Mouse (Mus musculus) stomach, postnatal 0 days (tissue): ENCODE measurements around the gene Dmc1. TPM values are rescaled to one million over a fixed set of nuclear protein-coding genes. Genes with fewer than 3 reads are reported as not detected.
A peak's percentile ranks its signal among the peaks of the same experiment; 100 is the strongest.

ENCODE experiments used
- ATAC-seq: fragments of 200-750 bp; cut with Nextera tagmentation; 2 replicates; pipeline ENCODE4 v1.8.0; 2017; ENCODE audit not compliant: low FRiP score, low TSS enrichment
- DNase-seq: peaks from one replicate; pipeline ENCODE4 v3.0.0-alpha.2; 2016; ENCODE audit warnings: low spot score
- H3K27ac ChIP-seq: fragments of 300-500 bp; sonication (generic); replicated peaks from 2 replicates; pipeline ENCODE4 v1.5.1; 2014; ENCODE audit warnings: mild to moderate bottlenecking, control low read depth
- H3K27me3 ChIP-seq: fragments of 300-500 bp; sonication (generic); 2 replicates; pipeline ENCODE4 v1.6.1; 2014; ENCODE audit warnings: low read length; ENCODE audit not compliant: control insufficient read depth, insufficient read depth
- H3K36me3 ChIP-seq: fragments of 300-500 bp; sonication (generic); 2 replicates; pipeline ENCODE4 v1.6.1; 2014; ENCODE audit warnings: low read length, mixed read lengths; ENCODE audit not compliant: control insufficient read depth, insufficient read depth
- H3K4me1 ChIP-seq: fragments of 300-500 bp; sonication (generic); replicated peaks from 2 replicates; pipeline ENCODE4 v1.6.1; 2014; ENCODE audit warnings: antibody characterized with exemption; ENCODE audit not compliant: control insufficient read depth, insufficient read depth
- H3K4me2 ChIP-seq: fragments of 300-500 bp; sonication (generic); replicated peaks from 2 replicates; pipeline ENCODE4 v1.6.1; 2014; ENCODE audit warnings: low read depth, mild to moderate bottlenecking, control low read depth, moderate library complexity
- H3K4me3 ChIP-seq: fragments of 300-500 bp; sonication (generic); 2 replicates; pipeline ENCODE4 v1.5.1; 2014; ENCODE audit warnings: low read depth, low read length, control low read depth
- H3K9ac ChIP-seq: fragments of 300-500 bp; sonication (generic); 2 replicates; pipeline ENCODE4 v1.6.1; 2014; ENCODE audit warnings: mild to moderate bottlenecking, low read length, control low read depth, mixed read lengths
- H3K9me3 ChIP-seq: fragments of 300-500 bp; sonication (generic); 2 replicates; pipeline ENCODE4 v1.6.1; 2016; ENCODE audit warnings: low read length; ENCODE audit not compliant: control insufficient read depth
- CTCF ChIP-seq: IDR thresholded peaks from 2 replicates; pipeline ENCODE4 v1.5.1; 2016; ENCODE audit warnings: antibody characterized with exemption, low read depth, mild to moderate bottlenecking, moderate library complexity
- EP300 ChIP-seq: optimal IDR thresholded peaks from 2 replicates; pipeline ENCODE3; 2016; ENCODE audit warnings: antibody characterized with exemption
- WGBS: fragments of 180-500 bp; shearing (Covaris S2); extraction: QIAGEN DNeasy Blood & Tissue Kit; methylation state at CpG from one replicate; pipeline ENCODE4 v1.1.7; 2014; 5-methylcytosine and 5-hydroxymethylcytosine counted together
- microRNA-seq: library from miRNA; unstranded; fragments of <30 nt; microRNA quantifications from one replicate; pipeline ENCODE4, GENCODE M21; 2016
- polyA plus RNA-seq: library from polyadenylated mRNA; unstranded; fragments of >200 nt; fragmentation: Nextera tagmentation; extraction: Ambion mirVana; gene quantifications from 2 replicates; pipeline ENCODE4 v1.2.1, GENCODE M21; 2015

Gene Dmc1
- polyA plus RNA-seq, 1 experiment from 2014 or later: 1.6 TPM

- TF ChIP-seq EP300 (no peak), CTCF (peak; percentile 41; the same call in 1 of the 2 replicates)
- peak within 1 kb of the TSS; percentile 77 for H3K27ac ChIP-seq
- WGBS: under 1% methylated on average over 70 of the region's 71 CpGs
- peak within 1 kb of the TSS; percentile 86 for H3K4me2 ChIP-seq
- H3K9me3 ChIP-seq: no peaks in the 10 kb centered on the region
- peak; percentile 77 for ATAC-seq
- H3K36me3 ChIP-seq: no peaks in the 10 kb centered on the region
- peak within 1 kb of the TSS; percentile 77 for H3K9ac ChIP-seq
- peak within 1 kb of the TSS; percentile 67 for H3K4me3 ChIP-seq
- DNase-seq: peak; percentile 85
- peaks cover 9% of the 10 kb centered on the region for H3K4me1 ChIP-seq
- H3K27me3 ChIP-seq: no peaks in the 10 kb centered on the region
Measured at GRCm38 (mm10) chr15:79516171-79517096, 88.5 kb downstream of the Dmc1 start, which contains the start of gene Kdelr3. Kdelr3 (plus strand) TSS chr15:79516411.

GRCm38 (mm10) chr15:79513940-79514339 is 91.0 kb downstream of the Dmc1 start:
- DNase-seq (no peak), ATAC-seq (no peak)
- Histone ChIP-seq H3K9me3 (no peaks in the 10 kb centered on the region), H3K9ac (no peak overlapping the region), H3K4me2 (no peak overlapping the region), H3K4me1 (peaks cover 7% of the 10 kb centered on the region; the same call in 1 of the 2 replicates), H3K27ac (no peak overlapping the region), H3K4me3 (no peak overlapping the region), H3K36me3 (no peaks in the 10 kb centered on the region), H3K27me3 (peaks cover 8% of the 10 kb centered on the region; the same call in 1 of the 2 replicates)
- WGBS: 10% methylated on average over 9 of the region's 9 CpGs
- TF ChIP-seq EP300 (no peak), CTCF (no peak)

GRCm38 (mm10) chr15:79511553-79512320 is 93.2 kb downstream of the Dmc1 start:
- no peak overlapping the region for H3K27ac ChIP-seq

More at GRCm38 (mm10) chr15:79511553-79512320, 93.2 kb downstream of the Dmc1 start:
- Histone ChIP-seq H3K9me3 (no peaks in the 10 kb centered on the region), H3K36me3 (no peaks in the 10 kb centered on the region), H3K4me1 (no peaks in the 10 kb centered on the region), H3K4me2 (peak overlapping the region; percentile 69), H3K4me3 (peak overlapping the region; percentile 34), H3K27me3 (peaks cover 8% of the 10 kb centered on the region; the same call in 1 of the 2 replicates), H3K9ac (no peak overlapping the region)
- 4% methylated on average over 53 of the region's 61 CpGs for WGBS
- no peak for TF ChIP-seq CTCF
- TF ChIP-seq EP300: no peak
- DNase-seq: peak; percentile 89
- ATAC-seq: peak; percentile 80

Small RNA genes lying within 50 kb of the gene (microRNA-seq; reads per million reads assigned to microRNA genes)
- not detected for gene Gm27903

Other genes starting within 250 kb of the Dmc1 start
- gene Tmem184b, start 201.5 kb downstream of the Dmc1 start, polyA plus RNA-seq: 21.2 and 22.3 TPM in 2 replicates
- 44.8 and 50.8 TPM in 2 replicates for gene Csnk1e, start 149.5 kb downstream of the Dmc1 start, polyA plus RNA-seq
- not detected in 2 replicates for gene Kcnj4, start 99.9 kb downstream of the Dmc1 start, polyA plus RNA-seq
- gene Kdelr3, start 88.7 kb downstream of the Dmc1 start, polyA plus RNA-seq: 65.8 and 81.7 TPM in 2 replicates
- 15.5 and 17.1 TPM in 2 replicates for gene Ddx17, start 58.4 kb downstream of the Dmc1 start, polyA plus RNA-seq
- gene Fam227a, start 53.8 kb upstream of the Dmc1 start, polyA plus RNA-seq: 0.29 and 0.41 TPM in 2 replicates
- gene Cby1, start 54.1 kb upstream of the Dmc1 start, polyA plus RNA-seq: 30.2 and 31.2 TPM in 2 replicates
- 186 and 196 TPM in 2 replicates for gene Tomm22, start 65.8 kb upstream of the Dmc1 start, polyA plus RNA-seq
- gene Josd1, start 82.8 kb upstream of the Dmc1 start, polyA plus RNA-seq: 11.7 and 13.4 TPM in 2 replicates
- 13.3 and 17.1 TPM in 2 replicates for gene Gtpbp1, start 85.7 kb upstream of the Dmc1 start, polyA plus RNA-seq
- gene Sun2, start 137.4 kb upstream of the Dmc1 start, polyA plus RNA-seq: 2.2 TPM in 2 replicates
- gene Dnal4, start 172.7 kb upstream of the Dmc1 start, polyA plus RNA-seq: 30.5 and 31.4 TPM in 2 replicates
- 2.0 and 2.5 TPM in 2 replicates for gene Nptxr, start 199.7 kb upstream of the Dmc1 start, polyA plus RNA-seq
- gene Npcd, start 229.1 kb upstream of the Dmc1 start, polyA plus RNA-seq: 0.81 TPM in 1 of 2 replicates, not detected in the other
- gene Cbx6, start 229.6 kb upstream of the Dmc1 start, polyA plus RNA-seq: 33.3 and 34.8 TPM in 2 replicates